Mouse (Mus musculus) CD4-positive, CD25-positive, alpha-beta regulatory T cell, adult 2 months (primary cell): ENCODE data around the gene Bpifb2.
"Not testable (repeated sequence)": the region's sequence is repeated elsewhere in the genome, so short reads cannot be mapped to it uniquely, and the experiment has no call there.

Source experiments
- DNase-seq: peaks from one replicate; pipeline ENCODE4 v3.0.0-alpha.2; 2012; ENCODE audit warnings: low read depth, low spot score

Gene Bpifb2

GRCm38 (mm10) chr2:153874745-153875144 is at the start of gene Bpifb2:
Gene Bpifb2, plus strand, starts transcription at chr2:153875045.
- no peak for DNase-seq

DNA sequence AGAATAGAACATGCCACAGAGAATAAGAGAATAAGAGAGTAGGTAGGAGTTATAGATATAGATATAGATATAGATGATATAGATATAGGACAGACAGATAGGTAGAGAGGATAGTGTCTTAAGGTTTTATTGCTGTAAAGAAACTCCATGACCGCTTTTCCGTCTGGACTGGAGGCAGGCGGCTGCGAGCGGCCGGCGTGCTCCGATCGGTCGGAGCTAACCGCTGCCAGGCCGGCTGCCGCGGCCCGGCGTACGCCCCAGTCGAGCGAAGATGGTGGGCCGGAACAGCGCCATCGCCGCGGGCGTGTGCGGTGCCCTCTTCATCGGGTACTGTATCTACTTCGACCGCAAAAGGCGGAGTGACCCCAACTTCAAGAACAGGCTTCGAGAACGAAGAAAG is 48.9 kb upstream of the Bpifb2 start:
- not testable (repeated sequence) for DNase-seq

DNA sequence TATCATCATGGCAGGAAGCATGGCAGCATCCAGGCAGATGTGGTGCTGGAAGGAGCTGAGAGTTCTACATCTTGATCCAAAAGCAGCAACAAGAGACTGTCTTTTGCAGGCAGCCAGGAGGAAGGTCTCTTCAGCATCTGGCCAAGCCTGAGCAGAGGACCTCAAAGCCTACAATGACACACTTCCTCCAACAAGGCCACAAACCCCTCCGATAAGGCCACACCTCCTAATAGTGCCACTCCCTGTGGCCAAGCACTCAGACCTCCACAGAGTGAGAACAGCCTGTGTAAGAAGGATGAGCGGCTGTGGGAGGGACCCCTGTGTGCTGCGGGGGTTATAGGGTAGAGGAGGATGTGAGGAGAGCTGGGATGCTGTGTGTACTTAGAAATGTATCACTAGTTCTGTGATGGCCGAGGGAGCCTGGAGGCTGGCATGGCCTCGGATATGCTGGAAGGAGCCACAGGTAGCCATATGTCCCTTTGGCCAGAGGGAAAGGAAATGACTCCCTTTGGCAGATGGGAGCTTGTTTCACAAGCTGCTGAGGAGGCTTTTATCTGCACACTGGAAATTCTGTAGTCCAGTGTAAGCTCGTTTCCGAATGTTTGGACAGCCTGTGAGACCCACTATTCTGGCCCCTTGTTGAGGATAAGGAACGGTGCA is 47.5 kb upstream of the Bpifb2 start:
- DNase-seq: no peak

GRCm38 (mm10) chr2:153828704-153829103 is 46.1 kb upstream of the Bpifb2 start:
- no peak for DNase-seq

DNA sequence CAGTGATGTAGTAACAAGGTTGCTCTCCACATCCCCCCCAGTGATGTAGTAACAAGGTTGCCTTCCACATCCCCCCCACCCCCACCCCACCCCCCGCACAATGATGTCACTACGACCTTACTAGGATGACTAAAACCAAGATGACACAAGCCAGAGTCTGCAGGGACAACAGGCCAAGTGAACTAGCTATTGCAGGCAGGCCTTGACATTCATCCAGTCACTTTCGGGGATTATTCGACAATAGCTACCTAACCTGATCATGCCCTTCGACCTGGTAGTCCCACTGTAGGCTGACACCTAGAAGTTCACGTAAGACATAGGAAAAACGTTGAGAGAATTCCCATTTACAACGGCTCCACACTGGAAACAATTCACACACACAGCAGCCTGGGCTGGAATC is 41.6 kb upstream of the Bpifb2 start:
- no peak for DNase-seq

- DNase-seq: no peak
Measured at GRCm38 (mm10) chr2:153842854-153843253, 32.0 kb upstream of the Bpifb2 start.

DNA sequence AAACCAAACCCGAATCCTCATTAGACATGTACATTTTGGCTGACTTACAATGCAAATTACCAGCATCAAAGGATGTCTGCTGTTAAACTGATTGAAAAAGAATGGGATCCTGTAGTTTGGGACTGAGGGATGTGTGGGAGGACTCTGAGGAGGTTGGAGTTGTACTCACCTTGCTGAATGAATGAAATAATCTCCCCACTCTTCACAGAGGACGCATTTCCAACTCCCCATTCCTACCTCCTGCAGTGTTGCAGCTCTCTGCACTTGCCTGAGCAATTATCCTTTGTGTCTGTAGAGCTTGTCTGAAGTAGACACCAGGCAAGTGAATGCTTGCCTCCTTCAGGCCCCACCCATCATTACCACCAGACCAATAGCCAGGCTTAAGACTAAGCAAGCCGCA is 26.5 kb upstream of the Bpifb2 start:
- DNase-seq: no peak

DNA sequence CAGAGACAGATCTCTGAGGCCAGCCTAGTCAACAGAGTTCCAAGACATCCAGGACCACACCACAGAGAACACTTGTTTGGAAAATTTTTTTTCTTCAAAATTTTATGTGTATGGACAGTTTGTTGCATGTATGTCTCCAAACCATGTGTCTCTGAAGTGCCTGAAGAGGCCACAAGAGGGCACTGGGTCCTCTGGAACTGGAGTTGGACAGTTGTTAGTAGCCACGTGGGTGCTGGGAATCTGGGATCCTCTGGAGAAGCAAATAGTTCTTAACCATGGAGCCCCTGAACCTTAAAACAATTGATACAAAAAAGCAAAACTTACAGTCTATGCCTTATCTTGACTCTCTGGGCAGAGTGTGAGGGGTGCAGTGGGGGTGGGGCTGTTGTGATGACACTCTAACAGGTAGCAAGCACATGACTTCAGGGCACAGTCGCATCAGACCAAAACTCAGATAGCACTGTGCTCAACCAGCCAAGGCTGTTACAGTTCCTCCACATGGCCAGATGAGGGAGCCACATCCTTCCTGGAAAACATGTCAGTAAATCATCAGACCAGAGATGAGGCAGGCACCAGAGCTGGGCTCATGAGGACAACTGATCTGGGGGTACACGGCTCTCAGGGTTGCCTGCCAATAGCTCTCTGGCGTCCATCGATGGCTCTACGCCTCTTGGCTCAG is 24.4 kb upstream of the Bpifb2 start:
- DNase-seq: peak; percentile 40

- peak; percentile 57 for DNase-seq
Measured at GRCm38 (mm10) chr2:153851030-153851360, 23.9 kb upstream of the Bpifb2 start.

DNA sequence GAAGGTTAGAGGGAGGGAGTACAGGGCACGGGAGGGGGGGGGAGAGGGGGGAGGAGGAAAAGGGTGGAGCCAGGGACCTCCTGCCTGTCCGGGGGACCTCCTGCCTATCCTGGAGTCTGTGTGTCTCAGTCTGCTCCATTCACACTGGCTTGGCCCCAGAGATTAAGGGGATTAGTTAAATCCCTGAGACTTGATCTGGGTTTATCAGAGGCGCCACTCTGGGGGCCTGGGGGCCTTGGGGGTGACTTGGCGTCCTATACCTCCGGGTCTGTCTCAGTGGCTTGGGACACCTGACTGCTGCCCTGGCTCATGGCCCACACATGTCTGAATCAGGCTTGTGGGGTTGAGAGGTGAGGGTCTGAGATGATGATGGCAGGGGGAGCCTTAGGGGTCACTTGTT is 21.3 kb upstream of the Bpifb2 start:
- no peak for DNase-seq

GRCm38 (mm10) chr2:153859581-153859980 is 15.3 kb upstream of the Bpifb2 start:
- no peak for DNase-seq

- no peak for DNase-seq
Measured at GRCm38 (mm10) chr2:153860315-153860714, 14.5 kb upstream of the Bpifb2 start.

DNA sequence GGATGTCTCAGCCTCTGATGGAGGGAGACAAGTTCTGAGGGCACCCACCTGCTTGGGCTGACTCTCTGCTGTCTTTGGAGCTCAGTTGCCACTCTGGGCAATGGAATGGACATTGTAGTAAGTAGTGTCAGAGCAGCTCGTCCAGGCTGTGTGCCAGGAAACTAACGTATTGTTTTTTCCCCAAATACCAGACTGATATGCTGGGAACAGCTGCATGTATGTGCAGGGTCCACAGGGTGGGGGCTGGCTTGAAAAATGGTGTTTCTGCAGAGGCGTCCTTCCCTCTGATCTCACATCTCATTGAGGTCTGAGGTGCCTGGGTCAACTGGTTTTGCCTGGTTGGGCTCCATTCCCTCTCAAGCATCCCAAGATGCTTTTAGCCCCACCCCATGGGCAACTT is 14.1 kb upstream of the Bpifb2 start:
- no peak for DNase-seq

GRCm38 (mm10) chr2:153861960-153862359 is 12.9 kb upstream of the Bpifb2 start:
- DNase-seq: no peak

GRCm38 (mm10) chr2:153870984-153871383 is 3.9 kb upstream of the Bpifb2 start, which contains the start of gene Sun5:
Gene Sun5, minus strand, starts transcription at chr2:153871084.
- no peak for DNase-seq

DNA sequence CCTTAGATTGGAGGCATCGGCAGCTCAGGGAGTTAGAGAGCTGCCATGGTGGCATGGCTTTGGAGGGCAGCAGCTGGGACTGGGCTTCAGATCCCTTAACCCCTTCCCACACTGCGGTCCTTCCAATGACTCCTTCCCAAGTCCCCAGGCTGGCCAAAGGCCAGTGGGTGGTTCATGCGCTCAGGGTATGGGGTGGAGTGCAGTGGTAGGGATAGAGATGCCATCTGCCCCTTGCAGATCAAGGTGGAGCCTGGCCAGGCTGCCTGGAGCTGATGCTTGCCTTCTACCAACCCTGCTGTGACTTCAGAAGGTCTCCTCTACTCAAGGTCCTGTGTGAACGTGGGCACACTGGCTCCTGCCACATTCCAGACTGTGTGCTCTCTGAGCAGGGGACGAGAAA is 24.3 kb downstream of the Bpifb2 start:
- DNase-seq: no peak

- DNase-seq: no peak
Measured at GRCm38 (mm10) chr2:153900088-153900487, 25.2 kb downstream of the Bpifb2 start, which contains the start of gene Bpifb6. Gene Bpifb6, plus strand, starts transcription at chr2:153900388.

- DNase-seq: no peak
Measured at GRCm38 (mm10) chr2:153902726-153903125, 27.9 kb downstream of the Bpifb2 start.

- no peak for DNase-seq
Measured at GRCm38 (mm10) chr2:153906626-153907025, 31.8 kb downstream of the Bpifb2 start.

GRCm38 (mm10) chr2:153914151-153914550 is 39.3 kb downstream of the Bpifb2 start:
- no peak for DNase-seq

GRCm38 (mm10) chr2:153917930-153918329 is 43.1 kb downstream of the Bpifb2 start, which contains the start of gene Bpifb3:
Gene Bpifb3, plus strand, starts transcription at chr2:153918230.
- DNase-seq: no peak

- DNase-seq: no peak
Measured at GRCm38 (mm10) chr2:153921246-153921645, 46.4 kb downstream of the Bpifb2 start.

GRCm38 (mm10) chr2:153929871-153930413 is 55.1 kb downstream of the Bpifb2 start:
- DNase-seq: peak; percentile 44
